Mouse (Mus musculus) E14TG2a.4 (cell line): ENCODE results near the gene Cct6b.

ENCODE experiments used
- CTCF ChIP-seq: conservative IDR thresholded peaks from 2 replicates; pipeline ENCODE4 v1.5.1; 2014; ENCODE audit warnings: low read length
- POU5F1 ChIP-seq: IDR thresholded peaks from 2 replicates; pipeline ENCODE4 v1.6.1; 2014; ENCODE audit warnings: low read length, borderline replicate concordance

- TF ChIP-seq CTCF (no peak), POU5F1 (no peak)
Observed at GRCm38 (mm10) chr11:82763261-82763660, 860 bp downstream of the Cct6b start.
